Mouse (Mus musculus) forebrain, embryonic 16.5 days (tissue): Measurements from ENCODE around the gene Prkaa2. TPM values are rescaled to one million over a fixed set of nuclear protein-coding genes. Genes with fewer than 3 reads are reported as not detected.

Experiments used
- ATAC-seq: fragments of 200-750 bp; cut with Nextera tagmentation; 2 replicates; pipeline ENCODE4 v1.8.0; 2017; ENCODE audit warnings: mild to moderate bottlenecking, moderate library complexity
- H3K27ac ChIP-seq: fragments of 300-500 bp; sonication (generic); 2 replicates; pipeline ENCODE4 v1.5.1; 2014; ENCODE audit warnings: low read length, control low read depth
- H3K27me3 ChIP-seq: fragments of 300-500 bp; sonication (generic); replicated peaks from 2 replicates; pipeline ENCODE4 v1.6.1; 2014; ENCODE audit warnings: low read length; ENCODE audit not compliant: control insufficient read depth, insufficient read depth
- H3K36me3 ChIP-seq: fragments of 300-500 bp; sonication (generic); 2 replicates; pipeline ENCODE4 v1.6.1; 2014; ENCODE audit not compliant: control insufficient read depth, insufficient read depth
- H3K4me1 ChIP-seq: fragments of 300-500 bp; sonication (generic); replicated peaks from 2 replicates; pipeline ENCODE4 v1.6.1; 2014; ENCODE audit warnings: low read length; ENCODE audit not compliant: control insufficient read depth, insufficient read depth
- H3K4me2 ChIP-seq: fragments of 300-500 bp; sonication (generic); 2 replicates; pipeline ENCODE4 v1.6.1; 2014; ENCODE audit warnings: mild to moderate bottlenecking, low read length, control low read depth
- H3K4me3 ChIP-seq: fragments of 300-500 bp; sonication (generic); replicated peaks from 2 replicates; pipeline ENCODE4 v1.5.1; 2014; ENCODE audit warnings: mild to moderate bottlenecking, low read length, control low read depth
- H3K9ac ChIP-seq: fragments of 300-500 bp; sonication (generic); replicated peaks from 2 replicates; pipeline ENCODE4 v1.6.1; 2014; ENCODE audit warnings: low read depth, low read length, control low read depth
- H3K9me3 ChIP-seq: fragments of 300-500 bp; sonication (generic); 2 replicates; pipeline ENCODE4 v1.6.1; 2016; ENCODE audit warnings: low read length; ENCODE audit not compliant: control insufficient read depth
- WGBS: fragments of 180-500 bp; shearing (Covaris S2); extraction: QIAGEN DNeasy Blood & Tissue Kit; methylation state at CpG from one replicate; pipeline ENCODE4 v1.1.7; 2014; 5-methylcytosine and 5-hydroxymethylcytosine counted together
- polyA plus RNA-seq: library from polyadenylated mRNA; unstranded; fragments of >200 nt; fragmentation: Nextera tagmentation; extraction: Ambion mirVana; gene quantifications from 2 replicates; pipeline ENCODE4 v1.2.1, GENCODE M21; 2015

Prkaa2 gene
- polyA plus RNA-seq, 1 experiment from 2014 or later = 14.4 TPM

- Histone ChIP-seq H3K9me3 (no peaks in the 10 kb centered on the region), H3K27ac (no peak overlapping the region), H3K9ac (no peak overlapping the region), H3K4me3 (no peak overlapping the region), H3K36me3 (no peaks in the 10 kb centered on the region), H3K4me2 (no peak overlapping the region), H3K4me1 (peaks cover 17% of the 10 kb centered on the region), H3K27me3 (no peaks in the 10 kb centered on the region)
- WGBS = 93% methylated on average over 11 of the region's 11 CpGs
- ATAC-seq = no peak
Observed at GRCm38 (mm10) chr4:105111770-105112169, 2.1 kb upstream of the Prkaa2 start.

GRCm38 (mm10) chr4:105110684-105111035, 970 bp upstream of the Prkaa2 start:
- Histone ChIP-seq H3K4me2 (peak overlapping the region; percentile 95), H3K9me3 (no peaks in the 10 kb centered on the region), H3K9ac (peak overlapping the region; percentile 95), H3K4me1 (peaks cover 17% of the 10 kb centered on the region), H3K27me3 (no peaks in the 10 kb centered on the region), H3K27ac (no peak overlapping the region), H3K36me3 (no peaks in the 10 kb centered on the region), H3K4me3 (peak overlapping the region; percentile 84)
- WGBS = 60% methylated on average over 4 of the region's 4 CpGs
- ATAC-seq = no peak

DNA sequence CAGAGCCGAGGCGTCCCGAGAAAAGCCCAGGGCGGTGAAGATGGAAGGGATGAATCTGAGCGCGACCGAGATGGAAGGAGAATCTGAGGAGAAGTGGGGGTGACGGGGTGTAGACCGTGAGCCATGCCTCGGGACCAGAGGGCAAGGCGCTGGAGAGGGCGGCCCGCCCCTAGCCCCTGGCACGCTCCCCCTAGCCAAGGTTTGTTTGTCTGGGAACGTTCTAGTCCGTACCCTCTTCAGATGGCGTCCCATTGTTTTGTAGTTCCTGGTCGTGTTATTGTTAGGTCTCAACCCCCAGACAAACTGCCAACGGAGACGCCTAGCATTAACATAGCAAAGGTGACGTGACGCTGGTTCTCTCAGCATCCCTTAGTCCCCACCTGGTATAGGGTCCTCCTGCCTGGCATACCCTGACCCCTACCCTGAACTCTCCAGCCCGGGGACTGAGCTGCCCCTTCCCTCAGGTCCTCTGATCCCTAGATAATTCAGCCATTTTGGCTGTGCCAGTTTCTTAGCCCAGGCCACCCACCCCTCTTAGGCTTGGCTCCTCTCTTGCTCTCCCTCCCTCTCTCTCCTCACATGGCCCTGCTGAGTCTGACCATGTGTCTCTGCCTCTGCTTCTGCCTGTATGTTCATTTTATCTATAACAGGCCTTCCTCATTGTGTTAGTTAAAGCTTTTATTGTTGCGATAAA, 447 bp upstream of the Prkaa2 start:
- peak overlapping the region; percentile 84 for H3K4me3 ChIP-seq
- no peaks in the 10 kb centered on the region for H3K27me3 ChIP-seq
- no peaks in the 10 kb centered on the region for H3K36me3 ChIP-seq
- peak overlapping the region; percentile 95 for H3K4me2 ChIP-seq
- peaks cover 17% of the 10 kb centered on the region for H3K4me1 ChIP-seq
- peak; percentile 74 for ATAC-seq
- 2% methylated on average over 24 of the region's 24 CpGs for WGBS
- H3K9me3 ChIP-seq = no peaks in the 10 kb centered on the region
- H3K27ac ChIP-seq = peak overlapping the region; percentile 81
- peak overlapping the region; percentile 95 for H3K9ac ChIP-seq

GRCm38 (mm10) chr4:105108641-105109198, 970 bp downstream of the Prkaa2 start:
- H3K4me2 ChIP-seq = peak overlapping the region; percentile 95
- peaks cover 17% of the 10 kb centered on the region for H3K4me1 ChIP-seq
- no peak for ATAC-seq
- 12% methylated on average over 5 of the region's 5 CpGs for WGBS
- peak overlapping the region; percentile 95 for H3K9ac ChIP-seq
- no peaks in the 10 kb centered on the region for H3K36me3 ChIP-seq
- H3K27me3 ChIP-seq = no peaks in the 10 kb centered on the region
- no peaks in the 10 kb centered on the region for H3K9me3 ChIP-seq
- H3K27ac ChIP-seq = no peak overlapping the region
- peak overlapping the region; percentile 84 for H3K4me3 ChIP-seq

GRCm38 (mm10) chr4:105107943-105108640, 1.6 kb downstream of the Prkaa2 start:
- peak overlapping the region; percentile 13; the same call in 1 of the 2 replicates for H3K4me3 ChIP-seq
- peak overlapping the region; percentile 95 for H3K4me2 ChIP-seq
- H3K9me3 ChIP-seq = no peaks in the 10 kb centered on the region
- no peak overlapping the region for H3K9ac ChIP-seq
- no peaks in the 10 kb centered on the region for H3K27me3 ChIP-seq
- no peak for ATAC-seq
- no peaks in the 10 kb centered on the region for H3K36me3 ChIP-seq
- H3K4me1 ChIP-seq = peaks cover 17% of the 10 kb centered on the region
- H3K27ac ChIP-seq = no peak overlapping the region
- 51% methylated on average over 12 of the region's 12 CpGs for WGBS

GRCm38 (mm10) chr4:105104099-105104872, 5.4 kb downstream of the Prkaa2 start:
- Histone ChIP-seq H3K36me3 (no peaks in the 10 kb centered on the region), H3K4me1 (peaks cover 16% of the 10 kb centered on the region), H3K9me3 (no peaks in the 10 kb centered on the region), H3K27ac (no peak overlapping the region), H3K4me3 (no peak overlapping the region), H3K9ac (no peak overlapping the region), H3K4me2 (no peak overlapping the region), H3K27me3 (no peaks in the 10 kb centered on the region)
- WGBS = 93% methylated on average over 6 of the region's 6 CpGs
- no peak for ATAC-seq

DNA sequence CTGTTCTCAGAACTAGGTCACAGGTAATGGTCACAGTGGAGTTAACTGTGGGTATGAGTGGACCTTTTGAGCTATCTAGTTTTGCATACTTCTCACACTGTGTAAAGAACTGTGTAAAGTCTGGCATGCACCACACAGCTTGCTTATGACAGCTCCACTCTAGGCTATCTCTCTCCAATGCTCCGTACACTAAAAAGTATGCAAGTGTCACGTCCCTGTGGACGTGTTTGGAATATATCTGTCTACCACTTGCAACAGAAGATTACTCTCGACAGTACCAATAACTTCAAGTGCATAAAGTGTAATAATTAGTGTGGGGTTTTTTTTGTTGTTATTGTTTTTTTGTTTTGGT, 8.4 kb downstream of the Prkaa2 start:
- Histone ChIP-seq H3K27me3 (no peaks in the 10 kb centered on the region), H3K9ac (no peak overlapping the region), H3K4me3 (no peak overlapping the region), H3K27ac (no peak overlapping the region), H3K4me1 (peaks cover 10% of the 10 kb centered on the region), H3K4me2 (no peak overlapping the region), H3K36me3 (no peaks in the 10 kb centered on the region), H3K9me3 (no peaks in the 10 kb centered on the region)
- WGBS = 68% methylated on average over 4 of the region's 4 CpGs
- no peak for ATAC-seq

DNA sequence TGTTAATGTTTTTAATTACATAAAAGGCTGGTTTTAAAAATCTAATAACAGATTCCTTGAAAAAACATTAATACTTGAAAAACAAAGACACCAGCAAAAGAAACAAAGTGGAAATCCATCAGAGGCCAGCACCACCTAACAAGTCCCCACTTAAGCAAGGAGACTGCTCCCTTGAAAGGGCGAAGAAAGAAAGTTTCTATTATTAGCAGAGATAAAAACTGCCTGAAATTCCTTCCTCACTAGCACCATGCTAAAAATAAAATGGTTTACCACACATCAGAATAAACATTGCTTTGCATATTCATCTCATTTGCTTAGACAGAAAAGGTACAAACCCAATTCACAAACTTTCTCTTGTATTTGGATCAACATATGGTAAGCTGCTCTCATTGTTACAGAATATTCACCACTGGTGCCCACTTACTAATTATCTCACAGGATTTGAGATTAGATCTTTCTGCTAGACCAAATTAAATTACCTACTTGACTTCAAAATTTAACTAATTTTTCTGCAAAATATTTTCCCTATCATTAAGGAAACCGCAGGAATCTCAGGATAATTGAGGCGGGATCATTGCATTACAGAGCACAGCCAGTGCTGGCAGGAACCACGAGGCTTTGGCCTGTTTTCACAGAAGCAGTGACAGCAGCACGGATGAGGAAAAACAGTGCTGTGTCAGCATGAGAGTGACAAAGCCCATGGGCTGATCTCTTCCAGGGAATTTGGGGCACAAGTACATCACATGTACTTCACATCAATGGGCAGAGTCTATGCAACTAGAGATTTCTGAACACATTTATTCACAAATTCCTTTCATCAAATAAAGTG, 9.0 kb downstream of the Prkaa2 start:
- Histone ChIP-seq H3K9me3 (no peaks in the 10 kb centered on the region), H3K4me1 (peaks cover 10% of the 10 kb centered on the region), H3K4me3 (no peak overlapping the region), H3K4me2 (no peak overlapping the region), H3K27ac (no peak overlapping the region), H3K36me3 (no peaks in the 10 kb centered on the region), H3K27me3 (no peaks in the 10 kb centered on the region), H3K9ac (no peak overlapping the region)
- ATAC-seq = peak; percentile 61; the same call in 1 of the 2 replicates
- 22% methylated on average over 5 of the region's 5 CpGs for WGBS
